In genomic region chr17:12990567-12991145, GRCm38 (mm10) we compare ENCODE assay signal across 8 mouse cellular contexts. TPM values are rescaled to one million over a fixed set of nuclear protein-coding genes. Genes with fewer than 3 reads are reported as not detected.
DNase-seq lines count a peak whose midpoint lies in the region; ATAC-seq and TF ChIP-seq lines count a peak whose summit lies in the region.

No protein-coding gene starts in this region.

- peak overlapping the region; percentile 99 for H3K9ac ChIP-seq in lung, embryonic 14.5 days
- H3K9ac ChIP-seq in embryonic facial prominence, embryonic 11.5 days (replicated peaks; ENCODE audit: low read length) = peak overlapping the region; percentile 100
- peak overlapping the region; percentile 100 for H3K9ac ChIP-seq in intestine, embryonic 16.5 days (ENCODE audit: low read depth, low read length)
- H3K9ac ChIP-seq in neural tube, embryonic 15.5 days (replicated peaks) = peak overlapping the region; percentile 100

- H3K27ac ChIP-seq in lung, embryonic 14.5 days (ENCODE audit: low read depth) = peak overlapping the region; percentile 100; the same call in 1 of the 2 replicates
- no peak overlapping the region for H3K27ac ChIP-seq in embryonic facial prominence, embryonic 11.5 days (replicated peaks; ENCODE audit: low read depth, low read length)
- H3K27ac ChIP-seq in intestine, embryonic 16.5 days (ENCODE audit: low read length) = peak overlapping the region; percentile 100; the same call in 1 of the 2 replicates
- H3K27ac ChIP-seq in neural tube, embryonic 15.5 days (replicated peaks) = peak overlapping the region; percentile 100; the same call in 1 of the 2 replicates

- H3K9me3 ChIP-seq in lung, embryonic 14.5 days (ENCODE audit: low read depth, low read length) = no peaks in the 10 kb centered on the region
- H3K9me3 ChIP-seq in embryonic facial prominence, embryonic 11.5 days (replicated peaks; ENCODE audit: control insufficient read depth, low read length) = no peaks in the 10 kb centered on the region
- no peaks in the 10 kb centered on the region for H3K9me3 ChIP-seq in intestine, embryonic 16.5 days (ENCODE audit: control insufficient read depth, low read length)
- H3K9me3 ChIP-seq in neural tube, embryonic 15.5 days (replicated peaks) = no peaks in the 10 kb centered on the region

- TF ChIP-seq CTCF in lung, embryonic 14.5 days (IDR thresholded peaks at IDR 0.05; ENCODE audit: low read depth) = no peak

- H3K36me3 ChIP-seq in lung, embryonic 14.5 days (ENCODE audit: insufficient read depth) = 0 out of 2 replicates have a peak, but pooled peaks cover 13% of the 10 kb centered on the region
- H3K36me3 ChIP-seq in embryonic facial prominence, embryonic 11.5 days (replicated peaks; ENCODE audit: control insufficient read depth, insufficient read depth, low read depth, low read length) = no peaks in the 10 kb centered on the region; the same call in 1 of the 2 replicates
- H3K36me3 ChIP-seq in intestine, embryonic 16.5 days (ENCODE audit: control insufficient read depth, insufficient read depth, low read length) = no peaks in the 10 kb centered on the region
- H3K36me3 ChIP-seq in neural tube, embryonic 15.5 days = no peaks in the 10 kb centered on the region

- DNase-seq in lung, embryonic 14.5 days = peak; percentile 14
- DNase-seq in lung, postnatal 14 days = no peak
- no peak for DNase-seq in embryonic facial prominence, embryonic 11.5 days (ENCODE audit: low spot score)
- no peak for DNase-seq in cerebellum, adult 11-12 months
- no peak for DNase-seq in layer of hippocampus, adult 11-12 months (ENCODE audit: low spot score)
- DNase-seq in thymus, postnatal 25 days = no peak

- 41% methylated on average over 8 of the region's 8 CpGs for WGBS in lung, embryonic 14.5 days
- WGBS in embryonic facial prominence, embryonic 11.5 days = 71% methylated on average over 8 of the region's 8 CpGs
- 39% methylated on average over 8 of the region's 8 CpGs for WGBS in intestine, embryonic 16.5 days
- 55% methylated on average over 8 of the region's 8 CpGs for WGBS in neural tube, embryonic 15.5 days

- H3K4me2 ChIP-seq in lung, embryonic 14.5 days = peak overlapping the region; percentile 94
- peak overlapping the region; percentile 66 for H3K4me2 ChIP-seq in embryonic facial prominence, embryonic 11.5 days (ENCODE audit: low read depth, low read length)
- H3K4me2 ChIP-seq in intestine, embryonic 16.5 days (ENCODE audit: low read depth, low read length) = peak overlapping the region; percentile 77
- H3K4me2 ChIP-seq in neural tube, embryonic 15.5 days = peak overlapping the region; percentile 85

- ATAC-seq in lung, embryonic 14.5 days (ENCODE audit: insufficient read depth) = no peak
- no peak for ATAC-seq in embryonic facial prominence, embryonic 11.5 days (replicated peaks; ENCODE audit: insufficient number of reproducible peaks, low FRiP score, low TSS enrichment, low read depth)
- no peak for ATAC-seq in intestine, embryonic 16.5 days
- ATAC-seq in neural tube, embryonic 15.5 days (ENCODE audit: low FRiP score) = no peak

- no peaks in the 10 kb centered on the region for H3K27me3 ChIP-seq in lung, embryonic 14.5 days (ENCODE audit: insufficient read depth, low read length)
- no peaks in the 10 kb centered on the region for H3K27me3 ChIP-seq in embryonic facial prominence, embryonic 11.5 days (ENCODE audit: control insufficient read depth, insufficient read depth, low read length)
- no peaks in the 10 kb centered on the region for H3K27me3 ChIP-seq in intestine, embryonic 16.5 days (replicated peaks; ENCODE audit: control insufficient read depth, insufficient read depth, low read length)
- no peaks in the 10 kb centered on the region for H3K27me3 ChIP-seq in neural tube, embryonic 15.5 days (replicated peaks)

- H3K4me3 ChIP-seq in lung, embryonic 14.5 days (ENCODE audit: low read depth, low read length) = peak overlapping the region; percentile 99
- H3K4me3 ChIP-seq in embryonic facial prominence, embryonic 11.5 days (ENCODE audit: low read depth, low read length) = peak overlapping the region; percentile 96
- peak overlapping the region; percentile 99 for H3K4me3 ChIP-seq in intestine, embryonic 16.5 days (ENCODE audit: low read length)
- H3K4me3 ChIP-seq in neural tube, embryonic 15.5 days (replicated peaks) = peak overlapping the region; percentile 100

- H3K4me1 ChIP-seq in lung, embryonic 14.5 days (ENCODE audit: insufficient read depth) = peaks cover 4% of the 10 kb centered on the region
- H3K4me1 ChIP-seq in embryonic facial prominence, embryonic 11.5 days (ENCODE audit: control insufficient read depth, insufficient read depth, low read length) = no peaks in the 10 kb centered on the region
- H3K4me1 ChIP-seq in intestine, embryonic 16.5 days (ENCODE audit: control insufficient read depth, insufficient read depth, low read length) = peaks cover 6% of the 10 kb centered on the region; the same call in 1 of the 2 replicates
- H3K4me1 ChIP-seq in neural tube, embryonic 15.5 days = peaks cover 21% of the 10 kb centered on the region

RNA-seq across cellular contexts. Expression of gene Wtap, which starts 3.3 kb away (rescaled TPM):
- 136 TPM in 2 replicates for polyA plus RNA-seq in lung, embryonic 14.5 days (2014; fragmentation: Nextera tagmentation; extraction: Ambion mirVana)
- 151 and 158 TPM in 2 replicates for polyA plus RNA-seq in embryonic facial prominence, embryonic 11.5 days (2014; fragmentation: Nextera tagmentation; extraction: Ambion mirVana)
- polyA plus RNA-seq in intestine, embryonic 16.5 days (2015; fragmentation: Nextera tagmentation; extraction: Ambion mirVana) = 86.6 and 96.8 TPM in 2 replicates
- polyA plus RNA-seq in neural tube, embryonic 15.5 days (2015; fragmentation: Nextera tagmentation; extraction: Ambion mirVana) = 111 and 113 TPM in 2 replicates

RNA-seq across cellular contexts. Expression of gene Sod2, which starts 16.0 kb away (rescaled TPM):
- 100 and 106 TPM in 2 replicates for polyA plus RNA-seq in lung, embryonic 14.5 days (2014; fragmentation: Nextera tagmentation; extraction: Ambion mirVana)
- 89.6 and 97.7 TPM in 2 replicates for polyA plus RNA-seq in embryonic facial prominence, embryonic 11.5 days (2014; fragmentation: Nextera tagmentation; extraction: Ambion mirVana)
- 191 and 196 TPM in 2 replicates for polyA plus RNA-seq in intestine, embryonic 16.5 days (2015; fragmentation: Nextera tagmentation; extraction: Ambion mirVana)
- 132 and 141 TPM in 2 replicates for polyA plus RNA-seq in neural tube, embryonic 15.5 days (2015; fragmentation: Nextera tagmentation; extraction: Ambion mirVana)

RNA-seq across cellular contexts. Expression of gene Acat2, which starts 30.1 kb away (rescaled TPM):
- polyA plus RNA-seq in lung, embryonic 14.5 days (2014; fragmentation: Nextera tagmentation; extraction: Ambion mirVana) = 93.7 and 98.2 TPM in 2 replicates
- 291 and 296 TPM in 2 replicates for polyA plus RNA-seq in embryonic facial prominence, embryonic 11.5 days (2014; fragmentation: Nextera tagmentation; extraction: Ambion mirVana)
- polyA plus RNA-seq in intestine, embryonic 16.5 days (2015; fragmentation: Nextera tagmentation; extraction: Ambion mirVana) = 253 and 259 TPM in 2 replicates
- 299 and 347 TPM in 2 replicates for polyA plus RNA-seq in neural tube, embryonic 15.5 days (2015; fragmentation: Nextera tagmentation; extraction: Ambion mirVana)

RNA-seq across cellular contexts. Expression of gene Acat3, which starts 50.3 kb away (rescaled TPM):
- 0.67 and 0.69 TPM in 2 replicates for polyA plus RNA-seq in lung, embryonic 14.5 days (2014; fragmentation: Nextera tagmentation; extraction: Ambion mirVana)
- 0.56 and 1.00 TPM in 2 replicates for polyA plus RNA-seq in embryonic facial prominence, embryonic 11.5 days (2014; fragmentation: Nextera tagmentation; extraction: Ambion mirVana)
- 0.91 and 0.99 TPM in 2 replicates for polyA plus RNA-seq in intestine, embryonic 16.5 days (2015; fragmentation: Nextera tagmentation; extraction: Ambion mirVana)
- 1.1 and 1.2 TPM in 2 replicates for polyA plus RNA-seq in neural tube, embryonic 15.5 days (2015; fragmentation: Nextera tagmentation; extraction: Ambion mirVana)
